Mouse (Mus musculus): ENCODE measurements around the gene Gapvd1.

Gene Gapvd1

DNA sequence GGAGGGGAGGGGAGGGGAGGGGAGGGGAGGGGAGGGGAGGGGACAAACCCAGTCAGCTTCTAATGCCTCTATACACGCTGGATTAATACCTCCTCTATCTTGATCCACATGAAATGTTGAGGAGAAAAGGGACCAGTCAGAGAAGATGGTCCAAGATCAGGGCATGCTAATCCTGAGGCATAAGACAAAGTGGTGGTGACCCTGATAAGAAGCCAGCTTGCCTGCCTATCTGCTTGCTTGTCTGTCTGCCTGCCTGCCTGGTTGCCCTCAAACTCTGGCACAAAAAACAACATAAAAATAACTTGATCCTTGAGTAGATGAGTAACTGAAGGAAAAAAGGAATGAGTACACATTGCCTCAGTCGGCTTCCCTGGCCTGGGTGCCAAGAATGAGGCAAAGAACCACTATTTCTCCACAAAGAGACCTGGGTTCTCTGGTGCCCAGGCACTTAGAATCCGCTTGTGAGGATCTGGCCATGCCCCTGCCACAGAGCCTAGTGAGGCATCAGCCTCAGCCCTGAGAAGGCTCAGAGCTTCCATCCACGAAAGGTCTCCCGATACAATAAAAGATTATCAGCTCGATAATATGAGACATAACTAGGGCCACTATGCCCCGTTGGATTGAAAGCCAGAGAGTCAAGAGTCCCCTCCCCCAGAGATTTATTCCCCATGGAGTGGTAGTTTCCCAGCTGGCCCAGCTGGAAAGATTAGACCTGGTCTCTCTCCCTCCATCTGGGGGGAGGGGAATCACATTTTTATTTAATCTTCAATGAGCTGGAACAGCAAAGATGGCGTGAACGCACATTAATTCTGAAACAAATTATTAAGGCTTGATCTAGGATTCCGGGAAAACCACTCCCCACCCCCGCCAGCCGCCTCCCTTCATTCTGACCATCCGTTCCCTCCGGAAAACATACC lies 119.5 kb downstream of the Gapvd1 start:
- DNase-seq (ENCODE audit: low spot score): peak; percentile 56

DNA sequence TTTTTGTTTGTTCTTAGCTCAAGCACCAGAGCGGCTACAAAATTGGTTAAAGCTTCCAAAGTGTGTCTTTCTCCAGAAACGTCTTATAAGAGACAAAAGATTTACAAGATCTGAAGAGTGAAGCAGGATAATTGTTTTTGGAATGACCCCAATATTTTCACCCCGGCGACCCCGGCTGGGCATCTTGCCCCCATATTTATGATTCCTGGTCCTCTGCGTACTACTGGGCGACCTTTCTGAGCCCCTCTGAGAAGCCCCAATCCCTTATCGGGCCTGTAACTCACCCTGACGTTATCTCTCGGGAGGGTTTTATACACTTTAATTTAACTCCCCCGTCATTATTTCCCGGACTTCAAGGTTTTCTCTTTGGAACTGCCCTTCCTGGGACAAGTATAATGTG lies 123.0 kb downstream of the Gapvd1 start:
- no peak for DNase-seq (ENCODE audit: low spot score)

DNA sequence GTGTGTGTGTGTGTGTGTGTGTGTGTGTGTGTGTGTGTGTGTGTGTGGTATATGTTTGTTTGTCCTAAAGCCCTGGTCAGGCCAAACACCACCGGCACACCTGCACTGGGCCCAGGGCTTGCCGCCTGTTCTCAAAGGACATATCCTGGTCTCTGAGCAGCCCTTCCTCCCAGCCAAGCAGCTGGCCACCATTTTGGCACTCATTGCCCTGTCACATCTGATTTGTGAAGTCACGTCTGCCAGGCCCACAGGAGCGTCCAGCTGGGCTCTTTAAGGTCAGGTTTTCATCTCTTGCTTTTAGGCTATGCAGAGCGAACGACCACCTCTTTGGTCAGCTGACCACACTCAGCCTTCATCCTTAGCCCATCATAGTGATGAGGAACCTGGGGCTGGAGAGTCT lies 124.6 kb downstream of the Gapvd1 start:
- DNase-seq (ENCODE audit: low spot score): peak; percentile 39

DNA sequence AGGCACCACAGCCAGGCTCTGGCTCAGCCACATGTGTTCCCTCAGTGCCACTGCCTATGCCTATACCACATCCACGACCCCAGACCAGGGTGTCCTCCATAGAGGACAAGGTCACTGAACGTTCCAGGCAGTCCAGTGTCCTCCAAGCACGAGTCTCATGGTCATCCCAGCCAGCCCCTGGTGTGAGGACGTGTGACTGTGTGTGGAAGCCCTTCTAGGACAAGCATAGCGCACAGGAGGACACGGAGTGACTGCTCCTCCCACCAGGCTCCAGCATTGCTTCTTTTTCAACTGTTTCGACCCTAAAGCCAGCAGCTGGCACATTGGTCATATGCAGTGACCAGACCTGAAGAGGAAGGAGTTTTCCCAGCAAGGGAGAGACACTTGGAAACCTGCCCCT lies 125.3 kb downstream of the Gapvd1 start:
- DNase-seq (ENCODE audit: low spot score): no peak

DNA sequence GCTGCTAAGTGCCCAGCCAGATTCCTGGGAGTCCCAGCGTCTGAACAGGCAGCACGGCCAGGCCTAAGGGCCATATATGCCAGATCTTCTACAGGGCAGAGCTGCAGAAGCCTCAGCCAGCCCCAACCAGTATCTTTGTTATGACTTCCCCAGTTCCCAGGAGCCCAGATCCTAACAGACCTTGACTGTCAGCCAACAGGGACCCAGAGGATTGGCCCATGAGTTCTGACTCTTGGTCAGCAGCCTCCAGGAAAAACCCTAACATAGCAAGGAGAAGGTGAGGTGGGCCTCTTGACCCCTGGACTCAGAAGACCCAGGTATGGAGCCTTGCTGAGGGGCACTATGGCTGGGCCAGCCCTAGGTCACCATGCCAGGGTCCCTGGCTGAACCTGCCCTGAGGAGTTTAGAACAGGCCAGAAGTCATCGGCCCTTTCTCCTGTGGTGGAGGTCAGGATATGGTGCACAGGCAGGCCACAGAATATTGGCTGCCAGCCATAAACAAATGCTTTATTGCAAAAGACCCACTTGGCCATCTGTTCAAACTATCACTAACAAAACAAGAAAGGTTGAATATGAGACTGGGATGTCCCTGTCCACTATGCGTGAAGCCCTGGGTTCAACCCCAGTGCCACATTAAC lies 126.0 kb downstream of the Gapvd1 start:
- no peak for DNase-seq (ENCODE audit: low spot score)

DNA sequence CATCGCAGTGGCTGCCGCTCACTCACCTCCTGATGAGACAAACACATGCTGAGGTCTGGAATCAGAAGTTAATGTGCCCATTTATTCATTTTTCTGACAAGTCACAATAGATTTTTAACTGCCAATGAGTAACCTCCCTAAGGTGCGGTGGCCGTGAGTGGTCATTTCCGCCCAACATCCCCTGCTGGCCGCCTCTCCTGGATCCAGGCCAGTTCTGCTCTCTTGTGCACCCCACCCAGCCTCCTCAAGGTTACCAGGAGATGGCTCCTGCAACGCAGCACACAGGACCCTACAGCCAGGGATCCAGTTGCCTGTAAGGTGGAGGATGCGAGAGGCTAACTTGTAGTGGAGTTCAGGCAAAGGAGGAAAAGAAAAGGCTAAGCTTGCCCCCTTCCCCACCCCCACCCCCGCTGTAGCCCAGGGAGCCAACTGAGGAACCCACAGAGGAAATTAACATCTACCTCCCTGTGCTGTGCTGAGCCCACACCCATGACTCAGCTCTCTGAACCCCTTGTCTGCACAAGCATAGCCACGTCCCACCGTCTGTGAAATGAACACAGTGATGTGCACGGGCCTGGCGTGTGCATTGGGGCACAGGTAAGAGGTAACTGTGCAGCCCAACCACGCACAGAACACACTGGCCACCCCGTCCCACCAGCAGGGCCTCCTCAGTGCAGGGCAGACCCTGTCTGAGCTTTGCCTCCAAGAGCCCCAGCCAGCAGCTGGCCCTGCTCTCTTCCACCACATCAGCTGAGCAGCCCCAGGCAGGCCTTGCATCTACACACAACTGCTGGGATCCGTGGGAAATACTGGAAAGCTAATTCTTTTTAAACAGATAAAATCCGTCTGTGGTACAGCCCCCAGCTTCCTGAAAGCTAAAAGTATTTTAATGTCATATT lies 127.5 kb downstream of the Gapvd1 start:
- DNase-seq (ENCODE audit: low spot score): no peak
